Mouse (Mus musculus): ENCODE results near the gene Elf4. TPM values are rescaled to one million over a fixed set of nuclear protein-coding genes. Genes with fewer than 3 reads are reported as not detected.
"Not testable (repeated sequence)": the region's sequence is repeated elsewhere in the genome, so short reads cannot be mapped to it uniquely, and the experiment has no call there.

The Elf4 gene
- polyA plus RNA-seq, 1 experiment from 2014 or later, result 10.1 TPM

DNA sequence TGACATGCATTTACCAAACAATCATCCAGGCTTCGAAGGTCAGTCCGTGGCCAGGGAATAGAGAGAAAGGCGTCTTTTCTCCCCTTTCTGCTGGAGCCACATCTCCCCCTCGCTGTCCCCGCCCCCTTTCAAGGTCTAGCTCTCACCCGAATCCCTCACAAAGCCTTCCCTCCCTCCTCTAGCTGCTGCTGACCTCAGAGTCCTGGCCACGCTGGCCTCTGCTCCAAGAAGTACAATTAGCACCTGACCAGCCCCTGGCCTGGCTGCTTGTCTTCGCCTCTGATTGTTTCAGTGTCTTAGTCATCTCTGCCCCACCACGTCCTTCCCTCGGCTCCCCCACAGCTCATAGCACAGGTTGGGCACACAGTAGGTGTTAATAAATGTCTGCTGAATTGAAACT lies 13.3 kb downstream of the Elf4 start:
- WGBS, result 32% methylated on average over 10 of the region's 10 CpGs
- Histone ChIP-seq H3K4me2 (ENCODE audit: low read depth, low read length) (peak overlapping the region; percentile 42; the same call in 1 of the 2 replicates), H3K4me1 (ENCODE audit: control insufficient read depth, insufficient read depth, low read length) (peaks cover 26% of the 10 kb centered on the region), H3K9me3 (replicated peaks; ENCODE audit: control insufficient read depth, low read length) (no peaks in the 10 kb centered on the region), H3K27me3 (ENCODE audit: control insufficient read depth, insufficient read depth, low read length) (no peaks in the 10 kb centered on the region), H3K9ac (ENCODE audit: low read length) (0 out of 2 replicates have a peak overlapping the region, but pooled peaks have one; percentile 41), H3K36me3 (ENCODE audit: control insufficient read depth, insufficient read depth) (no peaks in the 10 kb centered on the region), H3K27ac (ENCODE audit: low read length) (peak overlapping the region; percentile 66), H3K4me3 (ENCODE audit: low read length) (no peak overlapping the region)
- ATAC-seq (replicated peaks; ENCODE audit: extremely low read depth, insufficient read depth, low FRiP score), result no peak

DNA sequence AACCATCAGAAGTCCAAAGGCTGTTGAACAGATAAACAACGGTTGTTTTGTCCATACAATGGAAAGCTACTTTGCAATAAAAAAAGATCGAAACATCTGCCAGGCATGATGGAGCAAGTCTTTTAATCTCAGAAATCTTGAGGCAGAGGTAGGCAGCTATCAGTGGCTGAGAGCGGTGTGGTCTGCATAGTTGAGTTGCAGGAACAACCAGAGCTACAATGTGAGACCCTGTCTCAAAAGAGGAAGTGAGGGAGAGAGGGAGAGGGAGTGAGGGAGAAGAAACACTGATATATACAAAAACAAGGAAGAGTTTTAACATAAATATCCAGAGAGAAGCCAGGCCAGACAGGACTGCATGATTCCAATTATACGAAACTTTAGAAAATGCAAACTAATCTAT lies 18.3 kb downstream of the Elf4 start:
- Histone ChIP-seq H3K9ac (ENCODE audit: low read length) (no peak overlapping the region), H3K4me3 (ENCODE audit: low read length) (no peak overlapping the region), H3K4me1 (ENCODE audit: control insufficient read depth, insufficient read depth, low read length) (peaks cover 14% of the 10 kb centered on the region), H3K9me3 (replicated peaks; ENCODE audit: control insufficient read depth, low read length) (no peaks in the 10 kb centered on the region), H3K27me3 (ENCODE audit: control insufficient read depth, insufficient read depth, low read length) (no peaks in the 10 kb centered on the region), H3K36me3 (ENCODE audit: control insufficient read depth, insufficient read depth) (no peaks in the 10 kb centered on the region), H3K4me2 (ENCODE audit: low read depth, low read length) (no peak overlapping the region), H3K27ac (ENCODE audit: low read length) (no peak overlapping the region)
- ATAC-seq (replicated peaks; ENCODE audit: extremely low read depth, insufficient read depth, low FRiP score), result no peak
- WGBS, result 81% methylated on average over 4 of the region's 4 CpGs

DNA sequence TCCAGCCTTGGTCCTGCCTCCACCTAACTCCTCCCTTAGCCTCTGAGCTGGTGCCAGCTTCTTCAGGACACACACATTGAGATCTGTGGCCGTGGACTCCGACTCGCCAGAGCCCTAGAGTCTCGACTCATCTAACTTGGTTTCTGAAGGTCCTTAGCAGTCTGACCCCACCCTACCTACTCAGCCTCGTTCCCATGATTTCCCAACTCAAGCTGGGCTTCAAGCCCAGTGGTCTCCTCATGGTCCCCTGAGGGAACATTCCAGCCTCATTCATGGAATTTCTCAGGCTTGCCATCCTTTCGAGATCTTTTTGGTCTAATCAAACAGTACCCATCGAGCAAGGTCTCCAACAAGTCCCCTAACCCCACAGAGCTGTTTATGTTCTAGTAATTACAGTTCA lies 21.0 kb downstream of the Elf4 start:
- no peak overlapping the region for H3K4me3 ChIP-seq (ENCODE audit: low read length)
- H3K4me2 ChIP-seq (ENCODE audit: low read depth, low read length), result no peak overlapping the region
- H3K4me1 ChIP-seq (ENCODE audit: control insufficient read depth, insufficient read depth, low read length), result peaks cover 19% of the 10 kb centered on the region
- no peaks in the 10 kb centered on the region for H3K27me3 ChIP-seq (ENCODE audit: control insufficient read depth, insufficient read depth, low read length)
- no peaks in the 10 kb centered on the region for H3K36me3 ChIP-seq (ENCODE audit: control insufficient read depth, insufficient read depth)
- ATAC-seq (replicated peaks; ENCODE audit: extremely low read depth, insufficient read depth, low FRiP score), result no peak
- WGBS, result 57% methylated on average over 7 of the region's 7 CpGs
- H3K9me3 ChIP-seq (replicated peaks; ENCODE audit: control insufficient read depth, low read length), result no peaks in the 10 kb centered on the region
- no peak overlapping the region for H3K9ac ChIP-seq (ENCODE audit: low read length)
- H3K27ac ChIP-seq (ENCODE audit: low read length), result no peak overlapping the region

DNA sequence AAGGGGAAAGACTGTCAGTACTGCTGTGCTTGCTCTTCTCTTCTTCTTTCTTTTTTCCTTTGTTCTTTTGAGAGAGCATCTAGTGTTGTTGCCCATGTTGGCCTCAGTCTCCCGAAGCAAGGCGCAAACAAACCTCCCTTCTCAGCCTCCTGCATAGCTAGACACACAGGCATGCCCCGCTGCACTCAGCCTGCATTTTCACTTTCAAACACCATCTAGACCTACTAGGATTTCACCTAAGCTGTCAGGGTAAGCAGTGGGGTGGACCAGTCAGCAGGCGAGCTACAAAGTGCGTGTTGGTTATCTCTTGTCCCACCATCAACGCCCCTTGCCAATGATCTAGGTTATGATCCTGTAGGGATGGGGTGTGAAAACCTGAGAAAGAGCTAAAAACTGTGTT lies 21.4 kb downstream of the Elf4 start:
- Histone ChIP-seq H3K36me3 (ENCODE audit: control insufficient read depth, insufficient read depth) (no peaks in the 10 kb centered on the region), H3K4me2 (ENCODE audit: low read depth, low read length) (no peak overlapping the region), H3K27ac (ENCODE audit: low read length) (no peak overlapping the region), H3K9ac (ENCODE audit: low read length) (no peak overlapping the region), H3K27me3 (ENCODE audit: control insufficient read depth, insufficient read depth, low read length) (no peaks in the 10 kb centered on the region), H3K4me1 (ENCODE audit: control insufficient read depth, insufficient read depth, low read length) (peaks cover 19% of the 10 kb centered on the region), H3K9me3 (replicated peaks; ENCODE audit: control insufficient read depth, low read length) (no peaks in the 10 kb centered on the region), H3K4me3 (ENCODE audit: low read length) (no peak overlapping the region)
- ATAC-seq (replicated peaks; ENCODE audit: extremely low read depth, insufficient read depth, low FRiP score), result no peak
- 82% methylated on average over 6 of the region's 6 CpGs for WGBS

DNA sequence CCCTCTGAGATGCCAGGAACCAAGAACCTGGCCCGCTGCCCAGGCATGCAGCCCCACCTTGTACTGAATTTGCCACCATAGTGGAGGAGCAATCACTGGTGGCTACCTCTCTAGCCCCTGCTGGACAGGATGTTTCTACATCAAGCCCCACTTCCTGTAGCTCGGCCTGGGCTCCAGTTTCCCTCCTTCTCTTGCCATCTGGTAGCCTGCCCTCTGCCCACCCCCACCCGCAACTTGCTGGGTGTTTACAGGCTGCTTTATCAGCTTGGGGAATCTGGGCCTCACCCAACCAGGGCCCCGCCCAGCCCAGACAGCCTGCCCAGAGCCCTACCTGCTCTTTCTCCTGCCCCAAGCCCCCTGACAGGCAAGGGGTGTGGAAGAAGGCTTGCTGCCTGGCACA lies 23.9 kb downstream of the Elf4 start:
- 54% methylated on average over 4 of the region's 4 CpGs for WGBS
- no peaks in the 10 kb centered on the region for H3K27me3 ChIP-seq (ENCODE audit: control insufficient read depth, insufficient read depth, low read length)
- H3K9ac ChIP-seq (ENCODE audit: low read length), result no peak overlapping the region
- no peak overlapping the region for H3K4me2 ChIP-seq (ENCODE audit: low read depth, low read length)
- no peaks in the 10 kb centered on the region for H3K36me3 ChIP-seq (ENCODE audit: control insufficient read depth, insufficient read depth)
- peak overlapping the region; percentile 14; the same call in 1 of the 2 replicates for H3K27ac ChIP-seq (ENCODE audit: low read length)
- 0 out of 2 replicates have a peak, but pooled peaks have one; percentile 52 for ATAC-seq (replicated peaks; ENCODE audit: extremely low read depth, insufficient read depth, low FRiP score)
- no peak overlapping the region for H3K4me3 ChIP-seq (ENCODE audit: low read length)
- H3K4me1 ChIP-seq (ENCODE audit: control insufficient read depth, insufficient read depth, low read length), result peaks cover 31% of the 10 kb centered on the region
- no peaks in the 10 kb centered on the region for H3K9me3 ChIP-seq (replicated peaks; ENCODE audit: control insufficient read depth, low read length)

DNA sequence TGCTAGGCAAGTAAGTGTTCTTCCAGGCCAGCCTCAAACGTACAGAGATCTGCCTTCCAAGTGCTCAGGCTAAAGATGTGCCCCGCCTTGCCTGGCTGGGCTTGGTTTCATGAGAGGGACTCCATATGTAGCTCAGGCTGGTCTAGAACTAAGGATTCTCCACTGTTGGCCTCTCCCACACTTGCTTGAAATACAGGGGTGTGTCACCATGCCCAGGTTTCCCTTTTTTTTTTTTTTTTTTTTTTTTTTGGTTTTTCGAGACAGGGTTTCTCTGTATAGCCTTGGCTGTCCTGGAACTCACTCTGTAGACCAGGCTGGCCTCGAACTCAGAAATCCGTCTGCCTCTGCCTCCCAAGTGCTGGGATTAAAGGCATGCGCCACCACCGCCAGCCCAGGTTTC lies 26.9 kb downstream of the Elf4 start:
- ATAC-seq (replicated peaks; ENCODE audit: extremely low read depth, insufficient read depth, low FRiP score); H3K9ac ChIP-seq (ENCODE audit: low read length); H3K9me3 ChIP-seq (replicated peaks; ENCODE audit: control insufficient read depth, low read length); H3K4me2 ChIP-seq (ENCODE audit: low read depth, low read length); H3K4me3 ChIP-seq (ENCODE audit: low read length); H3K36me3 ChIP-seq (ENCODE audit: control insufficient read depth, insufficient read depth); H3K27me3 ChIP-seq (ENCODE audit: control insufficient read depth, insufficient read depth, low read length): not testable (repeated sequence)
- Histone ChIP-seq H3K27ac (ENCODE audit: low read length) (peak overlapping the region; percentile 14; the same call in 1 of the 2 replicates), H3K4me1 (ENCODE audit: control insufficient read depth, insufficient read depth, low read length) (peaks cover 26% of the 10 kb centered on the region)
- 85% methylated on average over 6 of the region's 7 CpGs for WGBS

DNA sequence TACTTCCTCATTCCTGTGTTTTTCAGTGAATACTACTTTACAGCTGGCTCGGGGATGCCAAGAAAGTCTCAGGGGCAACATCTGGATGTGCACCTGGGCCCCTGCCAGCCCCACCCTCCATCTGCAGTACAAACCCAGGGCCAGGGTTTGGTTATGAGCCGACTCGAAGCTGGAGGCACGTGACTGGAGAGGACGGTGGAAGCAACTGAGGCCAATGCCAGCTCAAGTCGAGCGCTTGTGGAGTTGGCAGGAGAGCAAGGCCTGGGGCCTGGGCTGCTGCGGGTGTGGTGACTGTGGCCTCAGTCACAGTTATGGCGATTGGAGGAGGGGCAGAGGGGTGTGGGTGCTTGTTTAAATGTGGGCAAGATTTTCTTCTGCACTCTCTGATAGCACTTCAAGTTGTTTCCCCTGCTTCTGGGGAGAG lies 27.4 kb downstream of the Elf4 start:
- Histone ChIP-seq H3K27ac (ENCODE audit: low read length) (peak overlapping the region; percentile 14; the same call in 1 of the 2 replicates), H3K27me3 (ENCODE audit: control insufficient read depth, insufficient read depth, low read length) (no peaks in the 10 kb centered on the region), H3K36me3 (ENCODE audit: control insufficient read depth, insufficient read depth) (no peaks in the 10 kb centered on the region)

DNA sequence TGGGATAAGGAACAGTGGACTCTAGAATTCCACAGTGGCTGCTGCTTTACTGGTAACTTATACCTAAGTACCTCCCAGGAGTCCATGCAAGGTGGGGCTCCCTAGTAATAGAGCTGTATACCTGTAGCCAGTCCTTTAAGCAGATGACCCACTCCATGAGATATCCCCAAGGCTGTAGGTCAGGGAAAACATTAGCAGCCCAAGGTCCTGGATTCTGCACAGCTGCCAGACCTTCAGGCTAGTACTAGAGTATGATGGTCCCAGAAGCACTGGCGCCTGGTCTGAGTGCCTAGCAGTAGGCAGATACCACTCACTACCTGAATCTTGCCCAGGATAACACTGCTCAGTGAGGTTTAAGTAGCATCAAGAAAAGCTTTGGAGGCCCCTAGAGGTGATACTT lies 28.7 kb downstream of the Elf4 start:
- H3K36me3 ChIP-seq (ENCODE audit: control insufficient read depth, insufficient read depth), result no peaks in the 10 kb centered on the region
- 93% methylated on average over 1 of the region's 1 CpGs for WGBS
- no peak overlapping the region for H3K4me2 ChIP-seq (ENCODE audit: low read depth, low read length)
- no peak overlapping the region for H3K27ac ChIP-seq (ENCODE audit: low read length)
- no peaks in the 10 kb centered on the region for H3K9me3 ChIP-seq (replicated peaks; ENCODE audit: control insufficient read depth, low read length)
- no peak for ATAC-seq (replicated peaks; ENCODE audit: extremely low read depth, insufficient read depth, low FRiP score)
- no peak overlapping the region for H3K4me3 ChIP-seq (ENCODE audit: low read length)
- H3K4me1 ChIP-seq (ENCODE audit: control insufficient read depth, insufficient read depth, low read length), result peaks cover 22% of the 10 kb centered on the region
- no peak overlapping the region for H3K9ac ChIP-seq (ENCODE audit: low read length)
- H3K27me3 ChIP-seq (ENCODE audit: control insufficient read depth, insufficient read depth, low read length), result no peaks in the 10 kb centered on the region

More for the DNA sequence above, 27.4 kb downstream of the Elf4 start:
- Histone ChIP-seq H3K4me2 (ENCODE audit: low read depth, low read length) (no peak overlapping the region), H3K9ac (ENCODE audit: low read length) (no peak overlapping the region), H3K9me3 (replicated peaks; ENCODE audit: control insufficient read depth, low read length) (no peaks in the 10 kb centered on the region), H3K4me3 (ENCODE audit: low read length) (no peak overlapping the region), H3K4me1 (ENCODE audit: control insufficient read depth, insufficient read depth, low read length) (peaks cover 26% of the 10 kb centered on the region)
- ATAC-seq (replicated peaks; ENCODE audit: extremely low read depth, insufficient read depth, low FRiP score), result no peak
- 69% methylated on average over 9 of the region's 9 CpGs for WGBS

DNA sequence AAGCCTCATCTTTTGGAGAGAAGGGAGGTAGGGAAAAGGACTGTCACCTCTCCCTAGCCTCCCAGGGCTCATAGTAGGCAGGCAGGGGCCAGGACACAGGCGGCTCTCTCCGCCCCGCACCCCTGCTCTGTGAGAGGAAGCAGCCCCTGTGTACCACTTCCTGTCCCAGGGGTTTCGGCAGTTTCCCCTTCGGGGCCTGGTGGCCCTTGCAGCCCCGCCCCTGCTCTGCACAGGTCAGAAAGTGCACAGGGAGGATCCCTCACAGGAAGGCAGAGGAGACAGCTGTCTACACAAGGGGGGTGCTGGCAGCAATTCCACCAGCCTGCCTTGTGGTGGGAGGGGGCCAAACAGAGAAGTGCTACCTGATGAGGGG lies 29.4 kb downstream of the Elf4 start:
- H3K36me3 ChIP-seq (ENCODE audit: control insufficient read depth, insufficient read depth), result no peaks in the 10 kb centered on the region
- peak overlapping the region; percentile 24 for H3K4me2 ChIP-seq (ENCODE audit: low read depth, low read length)
- ATAC-seq (replicated peaks; ENCODE audit: extremely low read depth, insufficient read depth, low FRiP score), result peak; percentile 75
- H3K27me3 ChIP-seq (ENCODE audit: control insufficient read depth, insufficient read depth, low read length), result no peaks in the 10 kb centered on the region
- H3K9ac ChIP-seq (ENCODE audit: low read length), result no peak overlapping the region
- H3K9me3 ChIP-seq (replicated peaks; ENCODE audit: control insufficient read depth, low read length), result no peaks in the 10 kb centered on the region
- H3K4me1 ChIP-seq (ENCODE audit: control insufficient read depth, insufficient read depth, low read length), result peaks cover 18% of the 10 kb centered on the region
- 37% methylated on average over 6 of the region's 6 CpGs for WGBS
- H3K4me3 ChIP-seq (ENCODE audit: low read length), result no peak overlapping the region
- H3K27ac ChIP-seq (ENCODE audit: low read length), result peak overlapping the region; percentile 45

All from heart, embryonic 16.5 days (tissue).